Mouse (Mus musculus) erythroblast, embryonic 14.5 days (primary cell): ENCODE measurements around the gene Pik3ip1.

Experiments
- GATA1 ChIP-seq: IDR thresholded peaks from 2 replicates; pipeline ENCODE4 v1.6.1; 2012; ENCODE audit warnings: low read length, inconsistent platforms, mixed read lengths
- TAL1 ChIP-seq: IDR thresholded peaks from 3 replicates; pipeline ENCODE4 v1.6.1; 2012; ENCODE audit warnings: low read length, inconsistent platforms, mixed read lengths

GRCm38 (mm10) chr11:3283645-3284044, 46.6 kb upstream of the Pik3ip1 start:
- TF ChIP-seq TAL1 (no peak), GATA1 (no peak)
